Mouse (Mus musculus): ENCODE measurements around the gene Bmp8a. TPM values are rescaled to one million over a fixed set of nuclear protein-coding genes. Genes with fewer than 3 reads are reported as not detected.

Bmp8a gene
- polyA plus RNA-seq, 1 experiment from 2014 or later, result 0.20 TPM

DNA sequence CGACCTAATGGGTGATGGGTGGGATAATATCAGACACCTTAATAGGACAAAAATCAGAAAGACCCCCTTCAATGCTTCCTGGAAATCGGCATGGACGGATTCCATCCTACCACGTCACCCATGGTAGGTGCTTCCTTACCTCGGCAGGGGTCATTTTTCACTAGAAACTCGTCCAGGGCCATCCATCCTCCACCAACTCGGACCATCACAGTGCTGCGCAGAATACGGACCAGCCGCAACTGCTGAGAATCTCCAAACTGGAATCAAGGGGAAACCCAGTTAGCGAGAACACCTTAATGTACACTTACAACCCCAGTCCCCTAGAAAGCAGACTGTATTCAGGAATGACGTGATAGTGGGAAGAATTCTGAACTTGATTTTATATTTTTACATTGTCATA is 17.7 kb upstream of the Bmp8a start:
- no peak for ATAC-seq (ENCODE audit: low FRiP score, low TSS enrichment)
- no peak overlapping the region for H3K27ac ChIP-seq (ENCODE audit: low read depth, low read length)
- 94% methylated on average over 12 of the region's 12 CpGs for WGBS
- H3K9ac ChIP-seq (ENCODE audit: low read depth, low read length), result no peak overlapping the region
- no peak overlapping the region for H3K4me3 ChIP-seq (ENCODE audit: low read length)
- H3K4me2 ChIP-seq (replicated peaks; ENCODE audit: low read depth, low read length), result no peak overlapping the region
- H3K27me3 ChIP-seq (ENCODE audit: control insufficient read depth, insufficient read depth, low read length), result no peaks in the 10 kb centered on the region
- H3K4me1 ChIP-seq (ENCODE audit: control insufficient read depth, insufficient read depth, low read length), result no peaks in the 10 kb centered on the region
- no peaks in the 10 kb centered on the region for H3K9me3 ChIP-seq (ENCODE audit: control insufficient read depth, low read length)
- H3K36me3 ChIP-seq (ENCODE audit: control insufficient read depth, insufficient read depth, low read length), result peaks cover 80% of the 10 kb centered on the region

- 93% methylated on average over 7 of the region's 7 CpGs for WGBS
- H3K4me2 ChIP-seq (replicated peaks; ENCODE audit: low read depth, low read length), result no peak overlapping the region
- H3K27ac ChIP-seq (ENCODE audit: low read depth, low read length), result no peak overlapping the region
- H3K9me3 ChIP-seq (ENCODE audit: control insufficient read depth, low read length), result no peaks in the 10 kb centered on the region
- H3K4me3 ChIP-seq (ENCODE audit: low read length), result no peak overlapping the region
- ATAC-seq (ENCODE audit: low FRiP score, low TSS enrichment), result no peak
- no peaks in the 10 kb centered on the region for H3K4me1 ChIP-seq (ENCODE audit: control insufficient read depth, insufficient read depth, low read length)
- peaks cover 81% of the 10 kb centered on the region for H3K36me3 ChIP-seq (ENCODE audit: control insufficient read depth, insufficient read depth, low read length)
- H3K9ac ChIP-seq (ENCODE audit: low read depth, low read length), result no peak overlapping the region
- H3K27me3 ChIP-seq (ENCODE audit: control insufficient read depth, insufficient read depth, low read length), result no peaks in the 10 kb centered on the region
Measured at GRCm38 (mm10) chr4:123358613-123359012, 15.6 kb upstream of the Bmp8a start.

- H3K9ac ChIP-seq (ENCODE audit: low read depth, low read length), result no peak overlapping the region
- H3K4me2 ChIP-seq (replicated peaks; ENCODE audit: low read depth, low read length), result no peak overlapping the region
- no peak for ATAC-seq (ENCODE audit: low FRiP score, low TSS enrichment)
- no peak overlapping the region for H3K4me3 ChIP-seq (ENCODE audit: low read length)
- H3K27ac ChIP-seq (ENCODE audit: low read depth, low read length), result no peak overlapping the region
- H3K4me1 ChIP-seq (ENCODE audit: control insufficient read depth, insufficient read depth, low read length), result no peaks in the 10 kb centered on the region
- H3K36me3 ChIP-seq (ENCODE audit: control insufficient read depth, insufficient read depth, low read length), result peaks cover 80% of the 10 kb centered on the region
- 91% methylated on average over 8 of the region's 8 CpGs for WGBS
- H3K27me3 ChIP-seq (ENCODE audit: control insufficient read depth, insufficient read depth, low read length), result no peaks in the 10 kb centered on the region
- no peaks in the 10 kb centered on the region for H3K9me3 ChIP-seq (ENCODE audit: control insufficient read depth, low read length)
Measured at GRCm38 (mm10) chr4:123355941-123356340, 12.9 kb upstream of the Bmp8a start.

GRCm38 (mm10) chr4:123353271-123353877 is 10.3 kb upstream of the Bmp8a start:
- H3K4me1 ChIP-seq (ENCODE audit: control insufficient read depth, insufficient read depth, low read length), result no peaks in the 10 kb centered on the region
- peaks cover 77% of the 10 kb centered on the region for H3K36me3 ChIP-seq (ENCODE audit: control insufficient read depth, insufficient read depth, low read length)
- H3K4me3 ChIP-seq (ENCODE audit: low read length), result no peak overlapping the region
- H3K9ac ChIP-seq (ENCODE audit: low read depth, low read length), result no peak overlapping the region
- no peaks in the 10 kb centered on the region for H3K9me3 ChIP-seq (ENCODE audit: control insufficient read depth, low read length)
- no peaks in the 10 kb centered on the region for H3K27me3 ChIP-seq (ENCODE audit: control insufficient read depth, insufficient read depth, low read length)
- WGBS, result 89% methylated on average over 10 of the region's 10 CpGs
- H3K27ac ChIP-seq (ENCODE audit: low read depth, low read length), result no peak overlapping the region
- ATAC-seq (ENCODE audit: low FRiP score, low TSS enrichment), result no peak
- no peak overlapping the region for H3K4me2 ChIP-seq (replicated peaks; ENCODE audit: low read depth, low read length)

DNA sequence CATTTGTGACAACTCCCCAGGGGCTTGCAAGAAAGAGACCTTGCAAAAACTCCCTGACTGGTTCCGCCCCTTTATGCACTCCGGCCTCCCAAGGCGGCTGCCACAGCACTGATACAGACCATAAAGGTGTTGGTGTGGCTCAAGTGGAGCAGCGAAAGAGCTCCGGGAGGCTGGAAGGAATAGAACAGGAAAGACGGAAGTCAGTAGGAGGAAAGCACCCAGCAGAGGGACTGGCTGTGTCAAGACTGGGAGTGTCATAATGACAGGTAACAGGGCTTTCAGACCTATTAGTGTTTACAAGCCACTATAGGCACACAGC is 378 bp upstream of the Bmp8a start:
- Histone ChIP-seq H3K27me3 (ENCODE audit: control insufficient read depth, insufficient read depth, low read length) (peaks cover 42% of the 10 kb centered on the region), H3K9ac (ENCODE audit: low read depth, low read length) (no peak overlapping the region)
- 3% methylated on average over 6 of the region's 6 CpGs for WGBS

GRCm38 (mm10) chr4:123342091-123342641 is 886 bp downstream of the Bmp8a start:
- Histone ChIP-seq H3K36me3 (ENCODE audit: control insufficient read depth, insufficient read depth, low read length) (no peaks in the 10 kb centered on the region), H3K27ac (ENCODE audit: low read depth, low read length) (no peak overlapping the region), H3K4me2 (replicated peaks; ENCODE audit: low read depth, low read length) (peak overlapping the region; percentile 88), H3K9me3 (ENCODE audit: control insufficient read depth, low read length) (no peaks in the 10 kb centered on the region), H3K4me1 (ENCODE audit: control insufficient read depth, insufficient read depth, low read length) (no peaks in the 10 kb centered on the region), H3K27me3 (ENCODE audit: control insufficient read depth, insufficient read depth, low read length) (peaks cover 42% of the 10 kb centered on the region), H3K9ac (ENCODE audit: low read depth, low read length) (peak overlapping the region; percentile 35), H3K4me3 (ENCODE audit: low read length) (peak overlapping the region; percentile 53)
- peak; percentile 29 for ATAC-seq (ENCODE audit: low FRiP score, low TSS enrichment)
- 2% methylated on average over 43 of the region's 43 CpGs for WGBS

More for the DNA sequence above, 378 bp upstream of the Bmp8a start:
- peak overlapping the region; percentile 88 for H3K4me2 ChIP-seq (replicated peaks; ENCODE audit: low read depth, low read length)
- H3K27ac ChIP-seq (ENCODE audit: low read depth, low read length), result no peak overlapping the region
- no peaks in the 10 kb centered on the region for H3K9me3 ChIP-seq (ENCODE audit: control insufficient read depth, low read length)
- no peaks in the 10 kb centered on the region for H3K4me1 ChIP-seq (ENCODE audit: control insufficient read depth, insufficient read depth, low read length)
- H3K4me3 ChIP-seq (ENCODE audit: low read length), result peak overlapping the region; percentile 53
- ATAC-seq (ENCODE audit: low FRiP score, low TSS enrichment), result no peak; the same call in 1 of the 2 replicates
- H3K36me3 ChIP-seq (ENCODE audit: control insufficient read depth, insufficient read depth, low read length), result no peaks in the 10 kb centered on the region; the same call in 1 of the 2 replicates

- WGBS, result 64% methylated on average over 5 of the region's 5 CpGs
- no peak overlapping the region for H3K4me3 ChIP-seq (ENCODE audit: low read length)
- H3K36me3 ChIP-seq (ENCODE audit: control insufficient read depth, insufficient read depth, low read length), result no peaks in the 10 kb centered on the region
- H3K9me3 ChIP-seq (ENCODE audit: control insufficient read depth, low read length), result no peaks in the 10 kb centered on the region
- H3K27me3 ChIP-seq (ENCODE audit: control insufficient read depth, insufficient read depth, low read length), result peaks cover 42% of the 10 kb centered on the region
- H3K9ac ChIP-seq (ENCODE audit: low read depth, low read length), result no peak overlapping the region
- ATAC-seq (ENCODE audit: low FRiP score, low TSS enrichment), result no peak
- H3K4me2 ChIP-seq (replicated peaks; ENCODE audit: low read depth, low read length), result no peak overlapping the region
- no peaks in the 10 kb centered on the region for H3K4me1 ChIP-seq (ENCODE audit: control insufficient read depth, insufficient read depth, low read length)
- H3K27ac ChIP-seq (ENCODE audit: low read depth, low read length), result no peak overlapping the region
Measured at GRCm38 (mm10) chr4:123340232-123340631, 2.8 kb downstream of the Bmp8a start.

GRCm38 (mm10) chr4:123337693-123338092 is 5.4 kb downstream of the Bmp8a start:
- Histone ChIP-seq H3K36me3 (ENCODE audit: control insufficient read depth, insufficient read depth, low read length) (no peaks in the 10 kb centered on the region), H3K27me3 (ENCODE audit: control insufficient read depth, insufficient read depth, low read length) (peaks cover 26% of the 10 kb centered on the region), H3K9me3 (ENCODE audit: control insufficient read depth, low read length) (no peaks in the 10 kb centered on the region), H3K9ac (ENCODE audit: low read depth, low read length) (no peak overlapping the region), H3K4me3 (ENCODE audit: low read length) (no peak overlapping the region), H3K4me1 (ENCODE audit: control insufficient read depth, insufficient read depth, low read length) (no peaks in the 10 kb centered on the region), H3K27ac (ENCODE audit: low read depth, low read length) (no peak overlapping the region), H3K4me2 (replicated peaks; ENCODE audit: low read depth, low read length) (no peak overlapping the region)
- 76% methylated on average over 4 of the region's 4 CpGs for WGBS
- no peak for ATAC-seq (ENCODE audit: low FRiP score, low TSS enrichment)

- H3K4me1 ChIP-seq (ENCODE audit: control insufficient read depth, insufficient read depth, low read length), result no peaks in the 10 kb centered on the region
- H3K9me3 ChIP-seq (ENCODE audit: control insufficient read depth, low read length), result no peaks in the 10 kb centered on the region
- H3K27ac ChIP-seq (ENCODE audit: low read depth, low read length), result no peak overlapping the region
- no peak overlapping the region for H3K4me2 ChIP-seq (replicated peaks; ENCODE audit: low read depth, low read length)
- no peak overlapping the region for H3K4me3 ChIP-seq (ENCODE audit: low read length)
- ATAC-seq (ENCODE audit: low FRiP score, low TSS enrichment), result peak; percentile 54; the same call in 1 of the 2 replicates
- H3K36me3 ChIP-seq (ENCODE audit: control insufficient read depth, insufficient read depth, low read length), result no peaks in the 10 kb centered on the region
- no peak overlapping the region for H3K9ac ChIP-seq (ENCODE audit: low read depth, low read length)
- 68% methylated on average over 14 of the region's 14 CpGs for WGBS
- peaks cover 10% of the 10 kb centered on the region for H3K27me3 ChIP-seq (ENCODE audit: control insufficient read depth, insufficient read depth, low read length)
Measured at GRCm38 (mm10) chr4:123335796-123336585, 7.1 kb downstream of the Bmp8a start.
